Mouse (Mus musculus) cortical plate, adult 2 months (tissue): Measurements from ENCODE around the gene Sec24d.

ENCODE experiments used
- CTCF ChIP-seq: fragments of 200-500 bp; IDR thresholded peaks from 2 replicates; pipeline ENCODE4 v1.5.1; 2011; ENCODE audit warnings: mild to moderate bottlenecking, control low read depth, low read length; ENCODE audit not compliant: insufficient read depth; ENCODE audit errors: extremely low read depth
- POLR2A ChIP-seq: fragments of 200-500 bp; IDR thresholded peaks from 2 replicates; pipeline ENCODE4 v1.6.1; 2011; ENCODE audit warnings: mild to moderate bottlenecking, low read length, control low read depth; ENCODE audit not compliant: insufficient read depth; ENCODE audit errors: extremely low read depth

- TF ChIP-seq CTCF (no peak), POLR2A (no peak)
These were observed 69.2 kb downstream of the Sec24d start for GRCm38 (mm10) chr3:123336455-123336854.
